In the genomic region with DNA sequence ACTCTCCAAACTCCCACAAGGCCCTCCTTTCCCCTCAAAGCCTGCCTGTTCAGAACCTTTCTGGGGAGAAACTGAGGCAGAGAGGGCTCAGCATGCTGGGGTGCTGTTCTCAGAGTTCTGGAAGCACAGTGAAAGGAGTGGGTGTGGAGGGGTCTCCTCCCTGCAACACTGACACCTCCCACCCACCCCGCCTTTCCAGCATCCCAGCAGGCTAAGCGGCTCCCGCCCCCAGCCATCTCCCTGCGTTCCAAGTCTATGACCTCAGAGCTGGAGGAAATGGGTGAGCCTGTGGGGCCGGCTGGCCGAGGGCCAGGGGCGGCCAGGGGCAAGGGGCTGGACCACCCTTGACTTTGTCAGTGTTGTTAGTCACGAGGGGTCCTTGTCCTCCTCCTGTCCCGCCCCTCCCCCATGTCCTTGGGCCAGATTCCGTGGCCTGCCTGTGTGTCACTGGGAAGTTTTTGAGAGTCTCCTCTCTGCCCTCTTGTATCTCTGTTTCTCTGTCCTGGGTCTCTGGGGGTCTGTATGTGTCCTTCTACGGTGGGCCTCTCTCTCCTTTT, we compare ENCODE assay signal across 15 mouse cellular contexts. TPM values are rescaled to one million over a fixed set of nuclear protein-coding genes. Genes with fewer than 3 reads are reported as not detected.
DNase-seq lines count a peak whose midpoint lies in the region; ATAC-seq lines count a peak whose summit lies in the region.
"Had no signal": no experiment of that assay in that cellular context is flagged by ENCODE, and none has a peak within 500 bp of the region (broad histone marks: within the 10 kb centered on the region; RNA-seq: fewer than 3 reads in every experiment).

No protein-coding gene starts in this region.

- DNase-seq in cerebellum, postnatal 10 days, result peak; percentile 34
- no peak for DNase-seq in cerebellum, adult 8-10 months
- DNase-seq in kidney, adult 11 months, result no peak
- no peak for DNase-seq in midbrain, embryonic 10.5 days (ENCODE audit: low spot score)
- DNase-seq in limb, embryonic 10.5 days (ENCODE audit: low spot score), result no peak
- DNase-seq: adrenal gland, postnatal 25 days; cerebellum, adult 18-20 months; forebrain, postnatal 0 days; kidney, adult 2 months; liver, postnatal 0 days; thymus, postnatal 14 days had no signal

- H3K4me3 ChIP-seq in kidney, embryonic 14.5 days (ENCODE audit: low read length), result no peak overlapping the region
- H3K4me3 ChIP-seq in midbrain, embryonic 10.5 days, result no peak overlapping the region
- H3K4me3 ChIP-seq in midbrain, embryonic 13.5 days (replicated peaks), result no peak overlapping the region
- H3K4me3 ChIP-seq in limb, embryonic 10.5 days, result peak overlapping the region; percentile 6
- H3K4me3 ChIP-seq: embryonic facial prominence, embryonic 13.5 days had no signal

- no peaks in the 10 kb centered on the region for H3K9me3 ChIP-seq in kidney, embryonic 14.5 days (ENCODE audit: control insufficient read depth, low read length)
- H3K9me3 ChIP-seq in midbrain, embryonic 10.5 days (replicated peaks), result no peaks in the 10 kb centered on the region
- H3K9me3 ChIP-seq in midbrain, embryonic 13.5 days, result no peaks in the 10 kb centered on the region
- no peaks in the 10 kb centered on the region for H3K9me3 ChIP-seq in limb, embryonic 10.5 days (replicated peaks)
- H3K9me3 ChIP-seq: embryonic facial prominence, embryonic 13.5 days had no signal

- ATAC-seq in kidney, embryonic 14.5 days (ENCODE audit: low FRiP score, low TSS enrichment), result peak; percentile 63
- ATAC-seq in midbrain, embryonic 13.5 days, result no peak
- no peak for ATAC-seq in cerebellum, adult (ENCODE audit: insufficient number of reproducible peaks, low FRiP score, low TSS enrichment)
- ATAC-seq: forebrain, postnatal 0 days; liver, postnatal 0 days had no signal

- 0 out of 2 replicates have a peak overlapping the region, but pooled peaks have one; percentile 9 for H3K4me2 ChIP-seq in kidney, embryonic 14.5 days (replicated peaks; ENCODE audit: low read depth, low read length)
- H3K4me2 ChIP-seq in midbrain, embryonic 13.5 days (replicated peaks), result no peak overlapping the region
- H3K4me2 ChIP-seq: embryonic facial prominence, embryonic 13.5 days had no signal

- no peak overlapping the region for H3K27ac ChIP-seq in kidney, embryonic 14.5 days (ENCODE audit: low read depth, low read length)
- H3K27ac ChIP-seq in midbrain, embryonic 10.5 days (replicated peaks), result 0 out of 2 replicates have a peak overlapping the region, but pooled peaks have one; percentile 23
- no peak overlapping the region for H3K27ac ChIP-seq in midbrain, embryonic 13.5 days
- no peak overlapping the region for H3K27ac ChIP-seq in limb, embryonic 10.5 days
- H3K27ac ChIP-seq: embryonic facial prominence, embryonic 13.5 days had no signal

- H3K27me3 ChIP-seq in kidney, embryonic 14.5 days (ENCODE audit: control insufficient read depth, insufficient read depth, low read length), result peaks cover 20% of the 10 kb centered on the region
- H3K27me3 ChIP-seq in midbrain, embryonic 10.5 days (ENCODE audit: low read depth, poor library complexity, severe bottlenecking), result peaks cover 73% of the 10 kb centered on the region
- peaks cover 13% of the 10 kb centered on the region for H3K27me3 ChIP-seq in midbrain, embryonic 13.5 days
- H3K27me3 ChIP-seq in limb, embryonic 10.5 days (ENCODE audit: low read depth, poor library complexity, severe bottlenecking), result peaks cover 96% of the 10 kb centered on the region

- H3K9ac ChIP-seq in kidney, embryonic 14.5 days (ENCODE audit: low read depth, low read length), result no peak overlapping the region
- H3K9ac ChIP-seq in midbrain, embryonic 13.5 days (replicated peaks), result no peak overlapping the region
- H3K9ac ChIP-seq: embryonic facial prominence, embryonic 13.5 days; forebrain, postnatal 0 days; liver, postnatal 0 days had no signal

- H3K36me3 ChIP-seq in kidney, embryonic 14.5 days (ENCODE audit: control insufficient read depth, insufficient read depth, low read length), result no peaks in the 10 kb centered on the region
- peaks cover 15% of the 10 kb centered on the region; the same call in 1 of the 2 replicates for H3K36me3 ChIP-seq in midbrain, embryonic 10.5 days
- peaks cover 61% of the 10 kb centered on the region for H3K36me3 ChIP-seq in midbrain, embryonic 13.5 days
- H3K36me3 ChIP-seq in limb, embryonic 10.5 days, result no peaks in the 10 kb centered on the region

- H3K4me1 ChIP-seq in kidney, embryonic 14.5 days (ENCODE audit: control insufficient read depth, insufficient read depth, low read length), result 0 out of 2 replicates have a peak, but pooled peaks cover 7% of the 10 kb centered on the region
- H3K4me1 ChIP-seq in midbrain, embryonic 10.5 days, result peaks cover 10% of the 10 kb centered on the region
- no peaks in the 10 kb centered on the region for H3K4me1 ChIP-seq in midbrain, embryonic 13.5 days (replicated peaks)
- H3K4me1 ChIP-seq in limb, embryonic 10.5 days, result peaks cover 8% of the 10 kb centered on the region
- H3K4me1 ChIP-seq: embryonic facial prominence, embryonic 13.5 days had no signal

- 19% methylated on average over 11 of the region's 11 CpGs for WGBS in kidney, embryonic 14.5 days
- WGBS in midbrain, embryonic 10.5 days, result 32% methylated on average over 11 of the region's 11 CpGs
- WGBS in midbrain, embryonic 13.5 days, result 34% methylated on average over 11 of the region's 11 CpGs
- 19% methylated on average over 11 of the region's 11 CpGs for whole genome bisulfite sequencing in limb, embryonic 10.5 days

RNA-seq across cellular contexts. Expression of a gene that starts 33.5 kb away (rescaled TPM):
- polyA plus RNA-seq in kidney, embryonic 14.5 days (2014; fragmentation: Nextera tagmentation; extraction: Ambion mirVana), result 1.3 and 1.9 TPM in 2 replicates
- polyA plus RNA-seq in midbrain, embryonic 10.5 days (2016; fragmentation: Nextera tagmentation; extraction: Ambion mirVana), result 1.5 and 2.6 TPM in 2 replicates
- 26.0 and 26.4 TPM in 2 replicates for polyA plus RNA-seq in midbrain, embryonic 13.5 days (2015; fragmentation: Nextera tagmentation; extraction: Ambion mirVana)
- polyA plus RNA-seq in limb, embryonic 10.5 days (2016; fragmentation: Nextera tagmentation; extraction: Ambion mirVana), result 0.31 and 0.40 TPM in 2 replicates
- polyA plus RNA-seq: liver, postnatal 0 days had no signal

RNA-seq across cellular contexts. Expression of a gene that starts 36.8 kb away (rescaled TPM):
- polyA plus RNA-seq in kidney, embryonic 14.5 days (2014; fragmentation: Nextera tagmentation; extraction: Ambion mirVana), result 3.4 TPM in 2 replicates
- polyA plus RNA-seq in midbrain, embryonic 10.5 days (2016; fragmentation: Nextera tagmentation; extraction: Ambion mirVana), result 2.2 and 2.4 TPM in 2 replicates
- 3.7 and 4.0 TPM in 2 replicates for polyA plus RNA-seq in midbrain, embryonic 13.5 days (2015; fragmentation: Nextera tagmentation; extraction: Ambion mirVana)
- polyA plus RNA-seq in limb, embryonic 10.5 days (2016; fragmentation: Nextera tagmentation; extraction: Ambion mirVana), result 1.1 and 1.7 TPM in 2 replicates

RNA-seq across cellular contexts. Expression of a gene that starts 40.4 kb away (rescaled TPM):
- 1.4 and 2.3 TPM in 2 replicates for polyA plus RNA-seq in kidney, embryonic 14.5 days (2014; fragmentation: Nextera tagmentation; extraction: Ambion mirVana)
- polyA plus RNA-seq in midbrain, embryonic 10.5 days (2016; fragmentation: Nextera tagmentation; extraction: Ambion mirVana), result 1.9 and 2.0 TPM in 2 replicates
- 16.9 and 17.6 TPM in 2 replicates for polyA plus RNA-seq in midbrain, embryonic 13.5 days (2015; fragmentation: Nextera tagmentation; extraction: Ambion mirVana)
- 1.1 and 1.9 TPM in 2 replicates for polyA plus RNA-seq in limb, embryonic 10.5 days (2016; fragmentation: Nextera tagmentation; extraction: Ambion mirVana)

RNA-seq across cellular contexts. Expression of a gene that starts 42.1 kb away (rescaled TPM):
- polyA plus RNA-seq in kidney, embryonic 14.5 days (2014; fragmentation: Nextera tagmentation; extraction: Ambion mirVana), result 1.0 and 1.5 TPM in 2 replicates
- polyA plus RNA-seq in midbrain, embryonic 10.5 days (2016; fragmentation: Nextera tagmentation; extraction: Ambion mirVana), result 1.7 TPM in 2 replicates
- 0.70 and 1.4 TPM in 2 replicates for polyA plus RNA-seq in midbrain, embryonic 13.5 days (2015; fragmentation: Nextera tagmentation; extraction: Ambion mirVana)
- polyA plus RNA-seq in limb, embryonic 10.5 days (2016; fragmentation: Nextera tagmentation; extraction: Ambion mirVana), result 0.50 and 0.68 TPM in 2 replicates

Comparison
In these comparisons a context has a peak if more than half of its experiments do, and no peak if none do; other contexts are left out.
1. DNase-seq: peak in cerebellum, postnatal 10 days (2 of 2); none in cerebellum, adult 8-10 months (single experiment), kidney, adult 11 months (single experiment), midbrain, embryonic 10.5 days (single experiment) and limb, embryonic 10.5 days (single experiment).